Mouse (Mus musculus): ENCODE data around the gene 5330417H12Rik. TPM values are rescaled to one million over a fixed set of nuclear protein-coding genes. Genes with fewer than 3 reads are reported as not detected.

The 5330417H12Rik gene
- polyA plus RNA-seq, 1 experiment from 2014 or later: not detected

DNA sequence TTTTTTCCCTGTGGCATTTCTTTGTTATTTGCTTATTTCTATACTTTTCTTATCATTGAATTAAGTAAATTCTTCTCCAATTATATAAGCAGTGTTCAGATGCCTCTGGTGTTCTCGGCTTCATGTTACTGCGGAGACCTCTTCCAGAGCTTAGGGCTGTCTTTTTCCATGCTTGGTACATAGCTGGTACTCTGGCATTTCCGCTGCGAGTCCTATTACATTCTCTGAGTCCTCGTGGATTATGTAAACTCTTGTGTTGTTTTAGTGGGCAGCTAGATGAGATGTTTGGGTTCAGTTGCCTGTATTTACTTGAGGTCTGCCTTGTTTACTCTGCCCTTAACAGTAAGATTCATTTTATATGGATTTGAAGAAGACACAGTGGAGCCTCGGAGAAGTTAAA lies 820 bp upstream of the 5330417H12Rik start:
- DNase-seq (ENCODE audit: low read depth, low spot score): no peak
- in situ Hi-C loops (cut with MboI; ENCODE audit: low pct_unique_long_range_greater_than_20kb): no loop called here
- ATAC-seq: no peak
- no peaks in the 10 kb centered on the region for H3K27me3 ChIP-seq
- TF ChIP-seq CTCF (IDR thresholded peaks at IDR 0.05): no peak
- CTCF ChIA-PET: no interaction called here
- POLR2A ChIA-PET: no interaction called here

DNA sequence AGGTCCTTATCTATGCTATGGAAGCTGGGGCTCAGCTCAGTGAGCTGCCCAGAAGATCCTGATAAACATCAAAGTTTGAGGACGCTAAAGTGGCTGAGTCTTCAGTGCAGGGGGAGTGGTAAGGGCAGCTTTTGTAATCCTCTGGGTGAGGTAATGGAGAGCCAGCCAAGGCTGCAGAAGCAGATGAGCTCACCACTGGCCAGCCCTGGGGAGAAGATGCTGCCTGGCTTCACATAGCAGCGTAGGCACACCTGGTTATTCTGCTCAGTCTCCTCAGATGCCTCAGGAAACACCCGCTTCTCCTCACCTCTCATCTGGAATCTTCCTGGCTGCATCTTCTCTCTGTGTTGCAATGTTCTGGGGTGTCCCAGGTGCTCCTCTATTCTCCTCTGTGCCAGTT lies 529 bp downstream of the 5330417H12Rik start:
- POLR2A ChIA-PET: no interaction called here
- no peak for DNase-seq (ENCODE audit: low read depth, low spot score)
- TF ChIP-seq CTCF (IDR thresholded peaks at IDR 0.05): no peak
- in situ Hi-C loops (cut with MboI; ENCODE audit: low pct_unique_long_range_greater_than_20kb): no loop called here
- ATAC-seq: no peak
- CTCF ChIA-PET: no interaction called here
- H3K27me3 ChIP-seq: no peaks in the 10 kb centered on the region

DNA sequence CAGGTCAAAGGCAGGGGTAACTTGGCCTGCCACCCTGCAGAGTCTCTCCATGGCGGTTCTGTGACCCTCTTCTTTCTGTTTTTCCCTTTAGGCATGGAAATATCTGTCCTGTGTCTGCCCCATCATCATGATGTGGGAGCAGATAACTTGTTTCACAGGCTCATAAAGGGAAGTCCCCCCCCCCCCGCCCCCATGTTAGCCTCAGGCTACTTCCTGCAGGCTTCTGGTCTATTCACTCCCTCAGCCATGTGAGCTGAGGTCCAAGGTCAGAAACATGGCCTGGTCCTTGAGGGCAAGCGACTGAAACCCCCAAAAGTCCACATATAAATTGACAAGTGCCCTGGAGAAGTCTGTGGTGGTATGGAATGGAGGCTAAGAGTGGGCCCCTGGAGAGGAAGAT lies 4.8 kb downstream of the 5330417H12Rik start:
- TF ChIP-seq CTCF (IDR thresholded peaks at IDR 0.05): no peak
- H3K27me3 ChIP-seq: no peaks in the 10 kb centered on the region
- ChIA-PET POLR2A (no interaction called here), CTCF (no interaction called here)
- ATAC-seq (no peak), DNase-seq (ENCODE audit: low read depth, low spot score) (no peak)
- in situ Hi-C loops (cut with MboI; ENCODE audit: low pct_unique_long_range_greater_than_20kb): no loop called here

DNA sequence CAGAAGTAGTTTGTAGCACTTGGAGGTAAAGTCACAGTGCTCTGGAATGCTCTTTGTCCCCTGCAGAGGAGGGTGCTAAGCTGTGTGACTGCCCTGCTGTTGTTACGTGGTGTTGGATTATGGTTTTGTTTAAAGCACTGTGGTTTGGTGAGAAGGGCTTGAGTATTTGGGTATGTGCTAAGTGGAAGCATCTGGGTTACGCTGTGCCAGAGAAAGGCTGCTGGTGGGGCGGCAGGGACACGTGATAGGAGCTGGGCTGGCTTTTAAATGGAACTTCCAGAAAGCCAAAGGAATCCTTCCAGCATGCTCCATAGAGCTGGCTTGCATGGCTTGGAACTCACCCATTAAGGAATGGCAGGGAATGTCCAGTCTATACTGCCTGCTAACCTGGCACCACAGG lies 5.7 kb downstream of the 5330417H12Rik start:
- no peak for TF ChIP-seq CTCF (IDR thresholded peaks at IDR 0.05)
- no peak for DNase-seq (ENCODE audit: low read depth, low spot score)
- ChIA-PET POLR2A (no interaction called here), CTCF (no interaction called here)
- in situ Hi-C loops (cut with MboI; ENCODE audit: low pct_unique_long_range_greater_than_20kb): no loop called here
- no peaks in the 10 kb centered on the region for H3K27me3 ChIP-seq
- no peak for ATAC-seq

DNA sequence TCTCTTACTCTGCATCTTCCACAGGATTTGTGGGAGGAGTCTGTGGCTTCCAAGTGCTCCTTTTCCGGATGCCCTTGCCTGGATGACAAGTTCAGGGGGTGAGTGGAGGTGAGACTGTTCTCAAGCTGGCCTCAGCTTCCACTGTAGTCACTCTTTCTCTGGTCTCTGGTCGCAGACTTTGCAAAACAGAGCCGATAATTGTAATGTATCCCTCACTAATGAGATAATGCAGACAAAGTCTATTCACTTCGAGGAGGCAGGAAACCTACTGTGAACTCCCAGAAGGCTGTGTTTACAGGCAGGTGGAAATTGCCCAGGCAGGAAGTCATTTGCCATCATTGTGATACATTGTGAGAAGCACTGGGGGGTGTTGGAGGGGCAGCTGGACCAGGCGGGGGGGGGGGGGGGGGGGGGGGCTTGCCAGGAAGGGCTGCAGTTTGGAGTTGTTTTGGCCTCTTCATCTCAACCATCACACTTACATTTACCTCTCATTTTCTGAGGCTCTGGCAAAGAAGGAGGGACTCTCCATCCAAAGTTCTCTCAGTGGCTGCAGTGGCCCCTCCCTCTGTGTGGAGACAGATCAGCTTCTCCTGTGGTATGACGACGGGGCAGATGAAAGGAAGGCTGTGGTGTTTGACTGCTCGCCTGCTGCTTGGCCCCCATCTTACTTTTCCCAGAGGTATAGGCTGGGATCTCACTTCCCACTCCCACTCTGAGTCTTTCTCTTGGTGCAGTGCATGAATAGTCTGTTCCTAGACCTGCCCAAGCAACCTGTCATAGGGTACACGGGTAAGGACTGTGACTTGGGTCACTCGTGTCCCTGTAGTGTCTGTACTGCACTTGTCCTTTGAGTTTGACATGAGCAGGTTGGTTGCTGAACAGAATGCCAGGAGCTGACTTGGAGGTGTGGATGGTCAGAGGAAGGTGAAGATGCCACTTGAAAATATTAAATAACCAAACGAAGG lies 6.7 kb downstream of the 5330417H12Rik start:
- H3K27me3 ChIP-seq: no peaks in the 10 kb centered on the region
- ChIA-PET CTCF (no interaction called here), POLR2A (no interaction called here)
- DNase-seq (ENCODE audit: low read depth, low spot score): no peak
- in situ Hi-C loops (cut with MboI; ENCODE audit: low pct_unique_long_range_greater_than_20kb): no loop called here
- ATAC-seq: no peak
- TF ChIP-seq CTCF (IDR thresholded peaks at IDR 0.05): no peak

DNA sequence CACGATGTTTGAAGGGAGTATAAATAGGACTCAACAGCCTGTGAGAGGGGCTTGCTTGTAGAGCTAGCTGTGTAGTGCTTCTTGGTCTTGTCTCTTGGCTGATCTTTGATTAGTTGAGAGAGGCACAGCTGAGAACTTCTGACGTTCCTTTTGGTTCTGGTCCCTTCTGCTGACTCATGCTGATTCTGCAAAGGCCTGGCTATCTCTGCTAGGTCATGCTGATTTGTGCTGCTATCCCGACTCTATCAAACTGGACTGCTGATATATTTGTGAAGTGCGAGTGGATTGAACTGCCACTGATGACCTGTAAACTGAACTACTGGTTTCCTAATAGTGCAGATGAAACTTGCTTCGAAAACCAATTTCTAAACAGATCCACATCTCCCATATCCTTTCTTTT lies 14.1 kb downstream of the 5330417H12Rik start:
- no peak for ATAC-seq
- H3K27me3 ChIP-seq: no peaks in the 10 kb centered on the region
- no peak for DNase-seq (ENCODE audit: low read depth, low spot score)
- no peak for TF ChIP-seq CTCF (IDR thresholded peaks at IDR 0.05)
- POLR2A ChIA-PET: no interaction called here
- CTCF ChIA-PET: no interaction called here
- in situ Hi-C loops (cut with MboI; ENCODE audit: low pct_unique_long_range_greater_than_20kb): no loop called here

DNA sequence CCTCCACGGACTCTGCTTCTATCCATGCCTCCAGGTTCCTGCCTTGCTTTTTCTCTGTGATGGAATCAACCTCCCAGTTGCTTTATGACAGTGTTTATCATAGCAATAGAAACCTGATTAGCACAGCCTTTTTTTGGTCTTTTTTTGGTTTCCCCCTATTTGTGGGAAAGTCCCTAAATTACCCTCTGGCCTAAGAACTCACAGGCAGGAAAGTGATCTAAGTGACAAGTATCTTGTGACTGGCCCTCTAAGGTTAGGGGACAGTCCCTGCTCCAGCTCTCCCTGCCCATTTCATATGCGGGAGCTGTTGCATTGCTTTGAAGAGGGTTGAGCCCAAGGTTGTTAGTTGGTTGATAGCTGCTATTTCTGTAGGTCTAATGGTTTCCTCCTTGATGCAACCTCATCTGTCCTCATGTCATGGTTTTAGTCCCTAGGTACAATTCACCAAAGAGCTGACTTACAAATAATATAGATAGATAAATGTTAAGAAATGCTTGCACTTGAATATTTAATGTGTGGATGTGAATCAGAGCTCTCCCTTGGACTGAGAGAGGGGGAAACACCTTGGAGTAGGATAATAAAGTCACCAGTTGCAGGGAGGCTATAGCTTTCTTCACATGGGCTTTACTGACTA lies 15.2 kb downstream of the 5330417H12Rik start:
- in situ Hi-C loops (cut with MboI; ENCODE audit: low pct_unique_long_range_greater_than_20kb): no loop called here
- CTCF ChIA-PET: no interaction called here
- ATAC-seq (no peak), DNase-seq (ENCODE audit: low read depth, low spot score) (no peak)
- no peak for TF ChIP-seq CTCF (IDR thresholded peaks at IDR 0.05)
- no peaks in the 10 kb centered on the region for H3K27me3 ChIP-seq
- POLR2A ChIA-PET: no interaction called here

DNA sequence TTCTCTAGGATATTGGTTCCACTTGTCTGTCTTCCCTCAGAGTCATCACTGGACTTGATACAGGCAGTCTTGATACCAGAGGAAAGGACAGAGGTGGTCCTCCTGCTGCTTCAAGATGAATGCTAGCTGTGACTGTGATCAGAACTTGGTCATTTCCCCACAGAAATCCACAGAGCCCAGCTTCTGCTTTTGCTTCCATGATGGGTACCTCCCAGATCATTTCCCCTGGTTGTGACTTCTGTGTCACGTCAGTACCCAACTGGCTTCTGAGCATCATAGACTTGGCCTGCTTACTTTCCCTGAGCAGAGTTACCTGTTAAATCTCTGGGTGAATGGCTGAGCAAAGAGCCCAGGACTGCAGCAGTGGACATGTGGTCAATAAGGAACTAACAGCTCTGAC lies 17.2 kb downstream of the 5330417H12Rik start:
- ChIA-PET CTCF (no interaction called here), POLR2A (no interaction called here)
- DNase-seq (ENCODE audit: low read depth, low spot score) (no peak), ATAC-seq (no peak)
- TF ChIP-seq CTCF (IDR thresholded peaks at IDR 0.05): no peak
- in situ Hi-C loops (cut with MboI; ENCODE audit: low pct_unique_long_range_greater_than_20kb): no loop called here
- no peaks in the 10 kb centered on the region for H3K27me3 ChIP-seq

DNA sequence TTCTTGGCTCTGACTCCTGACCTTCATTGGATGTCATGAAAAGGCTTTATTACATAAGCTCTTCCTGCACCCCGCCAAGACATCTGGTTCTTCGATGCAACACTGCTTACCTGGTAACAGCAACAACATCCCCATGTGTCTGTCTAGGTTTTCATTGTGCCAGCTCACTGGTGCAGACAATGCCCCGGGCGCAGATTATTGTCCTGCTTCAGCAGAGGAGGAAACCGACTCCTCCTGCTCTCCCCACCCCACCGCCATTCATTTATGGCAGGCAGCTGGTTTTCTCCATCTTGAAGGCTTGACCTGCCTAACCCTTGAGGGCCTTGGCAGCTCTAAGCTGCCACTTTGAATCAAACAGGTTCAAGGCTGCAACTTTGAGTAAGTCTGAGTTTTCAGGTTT lies 22.0 kb downstream of the 5330417H12Rik start:
- DNase-seq (ENCODE audit: low read depth, low spot score) (no peak), ATAC-seq (no peak)
- no peaks in the 10 kb centered on the region for H3K27me3 ChIP-seq
- ChIA-PET CTCF (no interaction called here), POLR2A (no interaction called here)
- no peak for TF ChIP-seq CTCF (IDR thresholded peaks at IDR 0.05)
- in situ Hi-C loops (cut with MboI; ENCODE audit: low pct_unique_long_range_greater_than_20kb): no loop called here

DNA sequence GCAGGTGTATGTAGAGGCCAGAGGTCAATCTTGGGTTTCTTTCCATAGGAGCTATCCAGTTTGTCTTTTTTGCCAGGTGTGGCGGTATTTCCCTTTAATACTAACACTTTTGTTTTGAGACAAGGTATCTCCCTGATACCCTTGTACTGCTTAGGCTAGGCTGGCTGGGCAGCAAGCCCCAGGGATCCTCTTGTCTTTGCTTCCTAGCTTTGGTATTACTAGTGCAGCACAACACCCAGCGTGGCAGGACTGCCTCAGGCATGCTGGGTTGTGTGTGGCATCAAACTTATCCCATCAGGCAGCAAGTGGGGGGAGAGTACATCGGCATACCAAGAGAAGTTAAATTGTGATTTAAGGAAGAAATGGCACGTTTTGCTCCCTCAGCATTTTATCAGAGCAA lies 22.5 kb downstream of the 5330417H12Rik start:
- DNase-seq (ENCODE audit: low read depth, low spot score) (no peak), ATAC-seq (no peak)
- ChIA-PET CTCF (no interaction called here), POLR2A (no interaction called here)
- no peaks in the 10 kb centered on the region for H3K27me3 ChIP-seq
- no peak for TF ChIP-seq CTCF (IDR thresholded peaks at IDR 0.05)
- in situ Hi-C loops (cut with MboI; ENCODE audit: low pct_unique_long_range_greater_than_20kb): no loop called here

DNA sequence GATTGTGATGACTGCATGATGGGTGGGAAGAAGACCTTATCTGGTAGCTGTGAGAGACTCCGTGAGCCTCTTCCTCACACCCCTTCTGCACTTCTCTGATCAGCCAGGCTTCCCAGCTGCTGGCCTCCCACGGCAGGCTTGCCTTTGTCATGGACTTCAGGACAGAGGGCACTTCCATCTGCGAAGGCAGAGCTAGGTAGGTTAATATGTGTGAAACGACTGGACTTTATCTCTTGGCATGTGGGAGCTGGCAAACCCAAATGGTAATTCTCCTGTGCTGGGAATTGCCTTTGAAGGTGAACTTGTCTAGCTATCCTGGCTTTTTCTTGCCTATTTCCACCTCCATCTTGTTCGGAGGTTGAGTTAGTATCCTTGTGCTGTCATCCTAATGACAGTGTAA lies 24.3 kb downstream of the 5330417H12Rik start:
- no peak for ATAC-seq
- CTCF ChIA-PET: interaction anchor here (1.1 kb wide), 1 partner anchor 61 kb away, joined by 3 read pairs; no protein-coding TSS in a partner anchor
- in situ Hi-C loops (cut with MboI; ENCODE audit: low pct_unique_long_range_greater_than_20kb): no loop called here
- DNase-seq (ENCODE audit: low read depth, low spot score): no peak
- TF ChIP-seq CTCF (IDR thresholded peaks at IDR 0.05): no peak
- POLR2A ChIA-PET: no interaction called here
- no peaks in the 10 kb centered on the region for H3K27me3 ChIP-seq

All from Patski (cell line).